Mouse (Mus musculus) C2C12 (cell line): ENCODE data around the gene Mtr.

ENCODE experiments used
- CEBPB ChIP-seq: IDR thresholded peaks from one replicate; pipeline ENCODE4 v1.6.1; 2011; ENCODE audit warnings: low read depth, mild to moderate bottlenecking, control low read depth, moderate library complexity
- CTCF ChIP-seq: IDR thresholded peaks from one replicate; pipeline ENCODE4 v1.5.1; 2011; ENCODE audit not compliant: control insufficient read depth, insufficient read depth, insufficient read length
- MAX ChIP-seq: IDR thresholded peaks from one replicate; pipeline ENCODE4 v1.6.1; 2011; ENCODE audit warnings: mild to moderate bottlenecking, control low read depth

DNA sequence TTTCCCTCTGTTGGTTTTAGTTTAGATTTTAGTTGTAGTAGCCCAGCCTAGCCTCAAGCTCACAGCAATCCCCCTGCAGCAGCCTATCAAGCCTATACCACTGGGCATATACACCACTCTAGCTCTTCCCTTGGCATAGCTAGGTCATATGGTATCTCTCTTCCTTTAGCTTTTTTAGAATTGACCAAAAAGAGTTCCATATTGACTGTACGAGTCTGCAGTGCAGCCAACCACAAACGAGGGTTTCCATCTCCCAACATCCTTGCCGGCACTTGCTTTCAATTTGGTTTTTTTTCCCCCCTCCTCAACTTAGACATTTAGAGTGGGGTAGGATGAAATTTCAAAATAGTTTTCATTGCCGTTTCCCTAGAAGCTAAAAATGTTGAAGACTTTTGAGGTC is 95.5 kb downstream of the Mtr start:
- no peak for TF ChIP-seq CTCF
- no peak for TF ChIP-seq CEBPB
- TF ChIP-seq MAX: no peak
